Mouse (Mus musculus) myocyte (in vitro differentiated cells): Measurements from ENCODE around the gene Cryab. TPM values are rescaled to one million over a fixed set of nuclear protein-coding genes. Genes with fewer than 3 reads are reported as not detected.

ENCODE experiments used
- H3K27me3 ChIP-seq: one replicate; pipeline ENCODE4 v1.6.1; 2011; ENCODE audit not compliant: control insufficient read depth, insufficient read depth, insufficient read length
- H3K36me3 ChIP-seq: one replicate; pipeline ENCODE4 v1.6.1; 2011; ENCODE audit not compliant: control insufficient read depth, insufficient read depth
- H3K4me2 ChIP-seq: one replicate; pipeline ENCODE4 v1.6.1; 2011; ENCODE audit warnings: low read depth, control low read depth
- H3K4me3 ChIP-seq: one replicate; pipeline ENCODE4 v1.5.1; 2011; ENCODE audit warnings: mild to moderate bottlenecking, control low read depth, moderate library complexity
- H3K79me2 ChIP-seq: one replicate; pipeline ENCODE4 v1.6.1; 2011; ENCODE audit not compliant: control insufficient read depth, insufficient read depth
- H3ac ChIP-seq: one replicate; pipeline ENCODE4 v1.6.1; 2011; ENCODE audit not compliant: control insufficient read depth, insufficient read length
- CEBPB ChIP-seq: IDR thresholded peaks from 2 replicates; pipeline ENCODE4 v1.6.1; 2011; ENCODE audit warnings: mild to moderate bottlenecking, moderate library complexity; ENCODE audit not compliant: poor library complexity, insufficient read depth, severe bottlenecking
- E2F4 ChIP-seq: IDR thresholded peaks from one replicate; pipeline ENCODE4 v1.6.1; 2011; ENCODE audit warnings: mild to moderate bottlenecking, control low read depth, moderate library complexity; ENCODE audit not compliant: insufficient read depth
- MAX ChIP-seq: IDR thresholded peaks from one replicate; pipeline ENCODE4 v1.6.1; 2011; ENCODE audit warnings: low read depth, mild to moderate bottlenecking, control low read depth
- MYOD1 ChIP-seq, 3 experiments: IDR thresholded peaks; one replicate each; pipeline ENCODE4 v1.6.1; 2011; ENCODE audit warnings: control low read depth in 2 of 3, low read depth in 2 of 3, mild to moderate bottlenecking in 2 of 3, moderate library complexity in 1 of 3; ENCODE audit not compliant: insufficient read length in 2 of 3, control insufficient read depth in 1 of 3
- MYOG ChIP-seq, 3 experiments: IDR thresholded peaks; one replicate each; pipeline ENCODE4 v1.6.1; 2011; ENCODE audit warnings: control low read depth in 2 of 3, low read depth in 2 of 3, mild to moderate bottlenecking in 2 of 3; ENCODE audit not compliant: insufficient read length in 2 of 3, control insufficient read depth in 1 of 3, insufficient read depth in 1 of 3
- POLR2A ChIP-seq: IDR thresholded peaks from one replicate; pipeline ENCODE4 v1.6.1; 2011; ENCODE audit warnings: low read depth, mild to moderate bottlenecking, control low read depth, moderate library complexity; ENCODE audit not compliant: insufficient read length
- POLR2AphosphoS2 ChIP-seq: IDR thresholded peaks from one replicate; pipeline ENCODE4 v1.6.1; 2011; ENCODE audit warnings: low read depth, control low read depth; ENCODE audit not compliant: insufficient read length
- REST ChIP-seq: IDR thresholded peaks from one replicate; pipeline ENCODE4 v1.6.1; 2011; ENCODE audit warnings: mild to moderate bottlenecking, control low read depth, moderate library complexity; ENCODE audit not compliant: insufficient read depth, insufficient read length
- SRF ChIP-seq: IDR thresholded peaks from one replicate; pipeline ENCODE4 v1.6.1; 2011; ENCODE audit warnings: low read depth; ENCODE audit not compliant: control insufficient read depth, insufficient read length
- TCF12 ChIP-seq: IDR thresholded peaks from one replicate; pipeline ENCODE4 v1.6.1; 2011; ENCODE audit warnings: mild to moderate bottlenecking, control low read depth; ENCODE audit not compliant: poor library complexity, insufficient read depth, severe bottlenecking
- TCF3 ChIP-seq: IDR thresholded peaks from one replicate; pipeline ENCODE4 v1.6.1; 2011; ENCODE audit warnings: low read depth, control low read depth; ENCODE audit not compliant: insufficient read length
- USF1 ChIP-seq: IDR thresholded peaks from one replicate; pipeline ENCODE4 v1.6.1; 2011; ENCODE audit warnings: low read depth, mild to moderate bottlenecking, control low read depth, moderate library complexity
- polyA plus RNA-seq: library from polyadenylated mRNA; unstranded; fragments of >200 nt; fragmentation: generic; extraction: Trizol; gene quantifications from one replicate; pipeline ENCODE4 v1.2.1, GENCODE M21; 2012; ENCODE audit warnings: missing spikeins

Gene Cryab
- polyA plus RNA-seq, 1 experiment: 915 TPM

GRCm38 (mm10) chr9:50724661-50725330 lies 26.3 kb upstream of the Cryab start:
- no peak overlapping the region for H3K4me2 ChIP-seq

DNA sequence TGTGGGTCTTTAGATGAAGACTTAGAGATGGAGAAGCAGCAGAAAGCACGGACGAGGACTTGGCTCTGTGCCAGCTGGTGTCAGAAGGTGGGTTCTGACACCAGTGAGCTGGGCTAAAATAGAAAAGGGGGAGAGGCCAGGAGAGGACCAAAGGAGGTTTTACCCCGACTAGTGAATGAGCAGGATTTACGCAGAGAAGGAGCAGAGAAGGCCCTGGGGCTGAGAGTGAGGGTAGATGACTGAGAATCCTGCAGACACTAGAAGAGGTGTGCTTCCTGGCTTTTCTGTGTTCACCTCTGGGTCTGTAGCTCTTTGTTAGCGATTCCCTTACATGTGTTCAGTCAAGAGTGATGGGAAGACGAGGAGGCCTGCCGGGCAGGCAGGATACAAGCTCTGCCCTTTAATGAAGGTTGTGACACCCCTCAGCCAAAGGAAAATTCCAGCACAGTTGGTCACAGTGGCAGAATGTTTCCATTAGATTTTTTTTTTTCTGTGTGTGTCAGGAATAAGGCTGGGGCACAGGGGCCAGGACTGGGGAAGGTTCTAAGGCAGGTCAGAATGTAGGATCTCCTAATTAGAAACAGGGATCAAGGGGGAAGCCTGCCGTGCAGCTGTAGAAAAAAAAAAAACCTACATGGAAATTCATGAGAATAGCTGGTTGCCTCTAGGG lies 25.1 kb upstream of the Cryab start:
- TF ChIP-seq MYOG (IDR thresholded peaks at IDR 0.05; ENCODE audit: control insufficient read depth in 1 of 3, insufficient read depth in 1 of 3, insufficient read length in 2 of 3, low read depth in 2 of 3) (no peak), USF1 (no peak), MAX (no peak), SRF (no peak), TCF12 (no peak), POLR2AphosphoS2 (no peak), POLR2A (no peak), MYOD1 (IDR thresholded peaks at IDR 0.05; ENCODE audit: control insufficient read depth in 1 of 3, insufficient read length in 2 of 3, low read depth in 2 of 3) (no peak), TCF3 (no peak), REST (no peak), CEBPB (no peak), E2F4 (no peak)
- Histone ChIP-seq H3K79me2 (no peaks in the 10 kb centered on the region), H3K4me2 (no peak overlapping the region), H3K27me3 (no peaks in the 10 kb centered on the region), H3K4me3 (no peak overlapping the region), H3ac (no peak overlapping the region), H3K36me3 (no peaks in the 10 kb centered on the region)

More at GRCm38 (mm10) chr9:50724661-50725330, 26.3 kb upstream of the Cryab start:
- H3ac ChIP-seq: no peak overlapping the region
- no peaks in the 10 kb centered on the region for H3K36me3 ChIP-seq
- no peak overlapping the region for H3K4me3 ChIP-seq
- no peaks in the 10 kb centered on the region for H3K27me3 ChIP-seq
- TF ChIP-seq REST (no peak), CEBPB (no peak), POLR2AphosphoS2 (no peak), POLR2A (no peak), E2F4 (no peak), TCF12 (no peak), MYOD1 (IDR thresholded peaks at IDR 0.05; ENCODE audit: control insufficient read depth in 1 of 3, insufficient read length in 2 of 3, low read depth in 2 of 3) (no peak), MYOG (IDR thresholded peaks at IDR 0.05; ENCODE audit: control insufficient read depth in 1 of 3, insufficient read depth in 1 of 3, insufficient read length in 2 of 3, low read depth in 2 of 3) (no peak), SRF (no peak), MAX (no peak), USF1 (no peak), TCF3 (no peak)
- H3K79me2 ChIP-seq: no peaks in the 10 kb centered on the region

- Histone ChIP-seq H3K27me3 (no peaks in the 10 kb centered on the region), H3ac (no peak overlapping the region), H3K4me2 (peak overlapping the region; percentile 86), H3K36me3 (no peaks in the 10 kb centered on the region), H3K4me3 (peak overlapping the region; percentile 27), H3K79me2 (no peaks in the 10 kb centered on the region)
- no peak for TF ChIP-seq TCF12
- TF ChIP-seq POLR2AphosphoS2: no peak
- no peak for TF ChIP-seq MAX
- no peak for TF ChIP-seq TCF3
- TF ChIP-seq E2F4: no peak
- no peak for TF ChIP-seq POLR2A
- no peak for TF ChIP-seq REST
- no peak for TF ChIP-seq USF1
- TF ChIP-seq MYOD1 (IDR thresholded peaks at IDR 0.05; ENCODE audit: control insufficient read depth in 1 of 3, insufficient read length in 2 of 3, low read depth in 2 of 3): peak in 2 of 3 experiments; percentile 29 to 62
- peak in 1 of 3 experiments; percentile 65 for TF ChIP-seq MYOG (IDR thresholded peaks at IDR 0.05; ENCODE audit: control insufficient read depth in 1 of 3, insufficient read depth in 1 of 3, insufficient read length in 2 of 3, low read depth in 2 of 3)
- TF ChIP-seq CEBPB: no peak
- TF ChIP-seq SRF: no peak
Observed at GRCm38 (mm10) chr9:50727171-50727924, 23.8 kb upstream of the Cryab start.

- Histone ChIP-seq H3K27me3 (no peaks in the 10 kb centered on the region), H3K36me3 (no peaks in the 10 kb centered on the region), H3K79me2 (no peaks in the 10 kb centered on the region), H3K4me3 (peak overlapping the region; percentile 27), H3ac (no peak overlapping the region), H3K4me2 (peak overlapping the region; percentile 86)
- TF ChIP-seq MYOD1 (IDR thresholded peaks at IDR 0.05; ENCODE audit: control insufficient read depth in 1 of 3, insufficient read length in 2 of 3, low read depth in 2 of 3) (no peak), POLR2AphosphoS2 (no peak), CEBPB (no peak), MYOG (IDR thresholded peaks at IDR 0.05; ENCODE audit: control insufficient read depth in 1 of 3, insufficient read depth in 1 of 3, insufficient read length in 2 of 3, low read depth in 2 of 3) (no peak), POLR2A (peak; percentile 23)
Observed at GRCm38 (mm10) chr9:50727925-50728651, 23.0 kb upstream of the Cryab start.
